Mouse (Mus musculus): ENCODE results near the gene Itgb1bp1. TPM values are rescaled to one million over a fixed set of nuclear protein-coding genes. Genes with fewer than 3 reads are reported as not detected.

Gene Itgb1bp1
- polyA plus RNA-seq, 1 experiment: 21.1 TPM

GRCm38 (mm10) chr12:21204701-21205312 is 81.3 kb downstream of the Itgb1bp1 start:
- Histone ChIP-seq H3K36me3 (ENCODE audit: control insufficient read depth, insufficient read depth, low read length, poor library complexity, severe bottlenecking) (no peaks in the 10 kb centered on the region), H3K27ac (ENCODE audit: insufficient read depth, low read length) (no peak overlapping the region), H3K4me1 (ENCODE audit: control insufficient read depth, insufficient read depth, low read length) (no peaks in the 10 kb centered on the region), H3K27me3 (ENCODE audit: control insufficient read depth, insufficient read depth, low read length, poor library complexity, severe bottlenecking) (no peaks in the 10 kb centered on the region), H3K9ac (ENCODE audit: low read depth, poor library complexity, severe bottlenecking) (no peak overlapping the region), H3K9me3 (replicated peaks; ENCODE audit: control insufficient read depth, insufficient read depth, low read length, poor library complexity, severe bottlenecking) (no peaks in the 10 kb centered on the region), H3K4me3 (ENCODE audit: low read depth, low read length) (no peak overlapping the region)
- TF ChIP-seq EP300 (IDR thresholded peaks at IDR 0.05; ENCODE audit: insufficient read depth, low read depth, low read length): no peak
- no peak for TF ChIP-seq CTCF (IDR thresholded peaks at IDR 0.05; ENCODE audit: low read depth, low read length)
- no peak for TF ChIP-seq POLR2A (IDR thresholded peaks at IDR 0.05; ENCODE audit: insufficient read depth, low read length)

GRCm38 (mm10) chr12:21201485-21202269 is 84.4 kb downstream of the Itgb1bp1 start:
- no peaks in the 10 kb centered on the region for H3K27me3 ChIP-seq (ENCODE audit: control insufficient read depth, insufficient read depth, low read length, poor library complexity, severe bottlenecking)
- no peaks in the 10 kb centered on the region for H3K4me1 ChIP-seq (ENCODE audit: control insufficient read depth, insufficient read depth, low read length)

GRCm38 (mm10) chr12:21200613-21201012 is 85.5 kb downstream of the Itgb1bp1 start:
- no peaks in the 10 kb centered on the region for H3K9me3 ChIP-seq (replicated peaks; ENCODE audit: control insufficient read depth, insufficient read depth, low read length, poor library complexity, severe bottlenecking)
- no peak overlapping the region for H3K27ac ChIP-seq (ENCODE audit: insufficient read depth, low read length)
- H3K27me3 ChIP-seq (ENCODE audit: control insufficient read depth, insufficient read depth, low read length, poor library complexity, severe bottlenecking): no peaks in the 10 kb centered on the region
- H3K9ac ChIP-seq (ENCODE audit: low read depth, poor library complexity, severe bottlenecking): no peak overlapping the region
- TF ChIP-seq CTCF (IDR thresholded peaks at IDR 0.05; ENCODE audit: low read depth, low read length) (no peak), POLR2A (IDR thresholded peaks at IDR 0.05; ENCODE audit: insufficient read depth, low read length) (no peak), EP300 (IDR thresholded peaks at IDR 0.05; ENCODE audit: insufficient read depth, low read depth, low read length) (no peak)
- H3K4me3 ChIP-seq (ENCODE audit: low read depth, low read length): no peak overlapping the region
- H3K36me3 ChIP-seq (ENCODE audit: control insufficient read depth, insufficient read depth, low read length, poor library complexity, severe bottlenecking): no peaks in the 10 kb centered on the region
- H3K4me1 ChIP-seq (ENCODE audit: control insufficient read depth, insufficient read depth, low read length): no peaks in the 10 kb centered on the region

More at GRCm38 (mm10) chr12:21201485-21202269, 84.4 kb downstream of the Itgb1bp1 start:
- Histone ChIP-seq H3K4me3 (ENCODE audit: low read depth, low read length) (no peak overlapping the region), H3K9me3 (replicated peaks; ENCODE audit: control insufficient read depth, insufficient read depth, low read length, poor library complexity, severe bottlenecking) (no peaks in the 10 kb centered on the region), H3K9ac (ENCODE audit: low read depth, poor library complexity, severe bottlenecking) (no peak overlapping the region), H3K36me3 (ENCODE audit: control insufficient read depth, insufficient read depth, low read length, poor library complexity, severe bottlenecking) (no peaks in the 10 kb centered on the region), H3K27ac (ENCODE audit: insufficient read depth, low read length) (no peak overlapping the region)
- TF ChIP-seq CTCF (IDR thresholded peaks at IDR 0.05; ENCODE audit: low read depth, low read length): no peak

- no peaks in the 10 kb centered on the region for H3K9me3 ChIP-seq (replicated peaks; ENCODE audit: control insufficient read depth, insufficient read depth, low read length, poor library complexity, severe bottlenecking)
- no peaks in the 10 kb centered on the region for H3K27me3 ChIP-seq (ENCODE audit: control insufficient read depth, insufficient read depth, low read length, poor library complexity, severe bottlenecking)
- no peaks in the 10 kb centered on the region for H3K36me3 ChIP-seq (ENCODE audit: control insufficient read depth, insufficient read depth, low read length, poor library complexity, severe bottlenecking)
- H3K4me3 ChIP-seq (ENCODE audit: low read depth, low read length): no peak overlapping the region
- H3K9ac ChIP-seq (ENCODE audit: low read depth, poor library complexity, severe bottlenecking): no peak overlapping the region
- H3K4me1 ChIP-seq (ENCODE audit: control insufficient read depth, insufficient read depth, low read length): no peaks in the 10 kb centered on the region
- no peak for TF ChIP-seq CTCF (IDR thresholded peaks at IDR 0.05; ENCODE audit: low read depth, low read length)
- TF ChIP-seq POLR2A (IDR thresholded peaks at IDR 0.05; ENCODE audit: insufficient read depth, low read length): no peak
- TF ChIP-seq EP300 (IDR thresholded peaks at IDR 0.05; ENCODE audit: insufficient read depth, low read depth, low read length): no peak
- H3K27ac ChIP-seq (ENCODE audit: insufficient read depth, low read length): no peak overlapping the region
Observed at GRCm38 (mm10) chr12:21196420-21196819, 89.7 kb downstream of the Itgb1bp1 start.

GRCm38 (mm10) chr12:21195497-21195896 is 90.6 kb downstream of the Itgb1bp1 start:
- Histone ChIP-seq H3K9me3 (replicated peaks; ENCODE audit: control insufficient read depth, insufficient read depth, low read length, poor library complexity, severe bottlenecking) (no peaks in the 10 kb centered on the region), H3K4me1 (ENCODE audit: control insufficient read depth, insufficient read depth, low read length) (no peaks in the 10 kb centered on the region), H3K36me3 (ENCODE audit: control insufficient read depth, insufficient read depth, low read length, poor library complexity, severe bottlenecking) (no peaks in the 10 kb centered on the region), H3K27me3 (ENCODE audit: control insufficient read depth, insufficient read depth, low read length, poor library complexity, severe bottlenecking) (no peaks in the 10 kb centered on the region), H3K4me3 (ENCODE audit: low read depth, low read length) (no peak overlapping the region), H3K27ac (ENCODE audit: insufficient read depth, low read length) (no peak overlapping the region), H3K9ac (ENCODE audit: low read depth, poor library complexity, severe bottlenecking) (no peak overlapping the region)
- TF ChIP-seq EP300 (IDR thresholded peaks at IDR 0.05; ENCODE audit: insufficient read depth, low read depth, low read length) (no peak), CTCF (IDR thresholded peaks at IDR 0.05; ENCODE audit: low read depth, low read length) (no peak), POLR2A (IDR thresholded peaks at IDR 0.05; ENCODE audit: insufficient read depth, low read length) (no peak)

GRCm38 (mm10) chr12:21191546-21191945 is 94.5 kb downstream of the Itgb1bp1 start:
- no peak for TF ChIP-seq EP300 (IDR thresholded peaks at IDR 0.05; ENCODE audit: insufficient read depth, low read depth, low read length)
- TF ChIP-seq POLR2A (IDR thresholded peaks at IDR 0.05; ENCODE audit: insufficient read depth, low read length): no peak
- no peak for TF ChIP-seq CTCF (IDR thresholded peaks at IDR 0.05; ENCODE audit: low read depth, low read length)
- no peak overlapping the region for H3K9ac ChIP-seq (ENCODE audit: low read depth, poor library complexity, severe bottlenecking)
- no peaks in the 10 kb centered on the region for H3K36me3 ChIP-seq (ENCODE audit: control insufficient read depth, insufficient read depth, low read length, poor library complexity, severe bottlenecking)
- H3K4me3 ChIP-seq (ENCODE audit: low read depth, low read length): no peak overlapping the region
- H3K27me3 ChIP-seq (ENCODE audit: control insufficient read depth, insufficient read depth, low read length, poor library complexity, severe bottlenecking): no peaks in the 10 kb centered on the region
- no peaks in the 10 kb centered on the region for H3K4me1 ChIP-seq (ENCODE audit: control insufficient read depth, insufficient read depth, low read length)
- no peaks in the 10 kb centered on the region for H3K9me3 ChIP-seq (replicated peaks; ENCODE audit: control insufficient read depth, insufficient read depth, low read length, poor library complexity, severe bottlenecking)
- H3K27ac ChIP-seq (ENCODE audit: insufficient read depth, low read length): no peak overlapping the region

Other genes starting within 250 kb of the Itgb1bp1 start
- 116 and 123 TPM in 2 replicates for gene Cpsf3, start 893 bp downstream of the Itgb1bp1 start, polyA plus RNA-seq (2011; ENCODE audit: insufficient read depth, insufficient read length, low read depth, missing spikeins)
- 30.0 and 32.5 TPM in 2 replicates for gene Iah1, start 30.1 kb upstream of the Itgb1bp1 start, polyA plus RNA-seq (2011; ENCODE audit: insufficient read depth, insufficient read length, low read depth, missing spikeins)
- gene Adam17, start 87.3 kb upstream of the Itgb1bp1 start, polyA plus RNA-seq (2011; ENCODE audit: insufficient read depth, insufficient read length, low read depth, missing spikeins): 36.4 and 37.0 TPM in 2 replicates
- 384 and 400 TPM in 2 replicates for gene Ywhaq, start 131.4 kb upstream of the Itgb1bp1 start, polyA plus RNA-seq (2011; ENCODE audit: insufficient read depth, insufficient read length, low read depth, missing spikeins)

Measured in ES-Bruce4 (cell line).